Mouse (Mus musculus): Measurements from ENCODE around the gene Gpank1. TPM values are rescaled to one million over a fixed set of nuclear protein-coding genes. Genes with fewer than 3 reads are reported as not detected.

Gene Gpank1
- total and polyA plus RNA-seq, 3 experiments: 6.8 to 9.5 (median 8.5) TPM

DNA sequence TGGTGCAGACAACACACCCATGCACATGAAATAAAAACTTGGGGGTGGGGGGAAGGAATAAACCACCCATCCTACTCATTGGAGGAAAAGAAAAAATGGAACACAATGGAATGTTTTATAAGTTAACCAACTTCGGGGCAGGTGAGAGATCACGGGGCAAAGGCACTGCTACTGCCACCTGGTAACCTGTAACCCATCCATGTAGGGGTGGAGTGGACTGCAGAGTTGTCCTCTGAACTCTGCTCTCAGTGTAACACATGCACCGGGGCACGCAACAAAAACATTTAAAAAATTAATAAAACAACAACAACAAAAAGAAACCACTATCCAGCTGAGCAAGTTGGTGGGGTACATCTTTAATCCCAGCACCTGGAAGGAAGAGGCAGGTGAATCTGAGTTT, 30.9 kb downstream of the Gpank1 start:
- no peak overlapping the region for H3K27ac ChIP-seq
- 0 out of 2 replicates have a peak, but pooled peaks cover 2% of the 10 kb centered on the region for H3K36me3 ChIP-seq (ENCODE audit: control insufficient read depth, insufficient read depth, low read length)
- DNase-seq: no peak
- intact Hi-C loops (cut with DNase I): loop anchor here (1.0 kb wide), 1 partner anchor 11 kb away; no protein-coding TSS in a partner anchor
- no peaks in the 10 kb centered on the region for H3K79me2 ChIP-seq (replicated peaks; ENCODE audit: control insufficient read depth, insufficient read depth, low read length)
- no peaks in the 10 kb centered on the region for H3K27me3 ChIP-seq (ENCODE audit: control insufficient read depth, insufficient read depth, low read length)
- no peak overlapping the region for H3K9ac ChIP-seq (ENCODE audit: low read depth, low read length)
- no peak overlapping the region for H3K4me3 ChIP-seq
- 86% methylated on average over 4 of the region's 4 CpGs for WGBS
- TF ChIP-seq EP300 (IDR thresholded peaks at IDR 0.05; ENCODE audit: insufficient read depth, low read depth, low read length) (no peak), CTCF (IDR thresholded peaks at IDR 0.05) (no peak), POLR2A (IDR thresholded peaks at IDR 0.05; ENCODE audit: insufficient read depth, low read depth, low read length) (no peak)
- no peaks in the 10 kb centered on the region for H3K4me1 ChIP-seq (ENCODE audit: control insufficient read depth, insufficient read depth, low read length)

DNA sequence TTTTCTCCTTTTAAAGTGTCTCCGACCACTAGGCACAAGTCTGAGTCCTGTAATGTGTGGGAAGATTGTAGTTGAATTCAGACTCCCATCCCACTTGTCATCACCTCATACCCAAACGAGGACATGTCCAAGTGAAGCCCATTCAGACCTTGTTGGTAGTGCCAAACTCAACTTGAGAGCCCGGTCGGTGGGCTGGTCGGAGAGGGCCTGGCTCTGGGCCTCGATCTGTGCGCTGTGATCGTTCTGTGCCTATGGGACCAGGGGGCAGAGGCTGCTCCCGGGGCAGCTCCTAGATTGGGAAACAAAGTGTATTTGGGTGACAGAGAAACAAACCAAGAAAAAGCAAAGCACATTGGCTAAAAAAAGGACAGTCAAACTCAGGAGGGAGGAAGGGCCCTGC, 31.8 kb downstream of the Gpank1 start:
- Histone ChIP-seq H3K79me2 (replicated peaks; ENCODE audit: control insufficient read depth, insufficient read depth, low read length) (no peaks in the 10 kb centered on the region), H3K27ac (no peak overlapping the region), H3K4me1 (ENCODE audit: control insufficient read depth, insufficient read depth, low read length) (no peaks in the 10 kb centered on the region), H3K36me3 (ENCODE audit: control insufficient read depth, insufficient read depth, low read length) (0 out of 2 replicates have a peak, but pooled peaks cover 2% of the 10 kb centered on the region), H3K9ac (ENCODE audit: low read depth, low read length) (no peak overlapping the region), H3K27me3 (ENCODE audit: control insufficient read depth, insufficient read depth, low read length) (no peaks in the 10 kb centered on the region), H3K4me3 (no peak overlapping the region)
- intact Hi-C loops (cut with DNase I): no loop called here
- no peak for DNase-seq
- WGBS: 66% methylated on average over 9 of the region's 9 CpGs
- TF ChIP-seq CTCF (IDR thresholded peaks at IDR 0.05) (no peak), POLR2A (IDR thresholded peaks at IDR 0.05; ENCODE audit: insufficient read depth, low read depth, low read length) (no peak), EP300 (IDR thresholded peaks at IDR 0.05; ENCODE audit: insufficient read depth, low read depth, low read length) (no peak)

DNA sequence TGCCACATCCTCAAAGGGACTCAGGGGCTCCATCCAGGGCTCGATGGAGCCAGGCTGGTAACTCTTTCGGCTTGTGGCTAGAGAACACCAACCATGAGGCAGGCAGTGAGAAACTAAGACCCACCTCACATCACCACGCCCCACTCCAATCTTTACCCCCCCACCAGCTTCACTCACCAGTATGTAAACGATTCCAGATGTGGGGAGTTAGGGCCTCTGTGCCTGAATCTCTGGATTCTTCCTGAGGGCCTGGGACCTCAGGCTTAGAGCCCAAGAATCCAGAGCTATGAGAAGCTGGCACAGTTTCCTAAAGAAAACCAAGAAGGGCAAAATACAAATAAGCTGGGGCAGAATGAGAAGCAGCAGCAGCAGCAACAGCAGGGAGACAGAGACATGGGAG, 32.7 kb downstream of the Gpank1 start:
- Histone ChIP-seq H3K9ac (ENCODE audit: low read depth, low read length) (no peak overlapping the region), H3K79me2 (replicated peaks; ENCODE audit: control insufficient read depth, insufficient read depth, low read length) (no peaks in the 10 kb centered on the region), H3K4me1 (ENCODE audit: control insufficient read depth, insufficient read depth, low read length) (no peaks in the 10 kb centered on the region), H3K27me3 (ENCODE audit: control insufficient read depth, insufficient read depth, low read length) (no peaks in the 10 kb centered on the region), H3K4me3 (no peak overlapping the region), H3K27ac (no peak overlapping the region), H3K36me3 (ENCODE audit: control insufficient read depth, insufficient read depth, low read length) (no peaks in the 10 kb centered on the region)
- no peak for DNase-seq
- WGBS: 82% methylated on average over 4 of the region's 4 CpGs
- TF ChIP-seq POLR2A (IDR thresholded peaks at IDR 0.05; ENCODE audit: insufficient read depth, low read depth, low read length) (no peak), EP300 (IDR thresholded peaks at IDR 0.05; ENCODE audit: insufficient read depth, low read depth, low read length) (no peak), CTCF (IDR thresholded peaks at IDR 0.05) (no peak)
- intact Hi-C loops (cut with DNase I): no loop called here

DNA sequence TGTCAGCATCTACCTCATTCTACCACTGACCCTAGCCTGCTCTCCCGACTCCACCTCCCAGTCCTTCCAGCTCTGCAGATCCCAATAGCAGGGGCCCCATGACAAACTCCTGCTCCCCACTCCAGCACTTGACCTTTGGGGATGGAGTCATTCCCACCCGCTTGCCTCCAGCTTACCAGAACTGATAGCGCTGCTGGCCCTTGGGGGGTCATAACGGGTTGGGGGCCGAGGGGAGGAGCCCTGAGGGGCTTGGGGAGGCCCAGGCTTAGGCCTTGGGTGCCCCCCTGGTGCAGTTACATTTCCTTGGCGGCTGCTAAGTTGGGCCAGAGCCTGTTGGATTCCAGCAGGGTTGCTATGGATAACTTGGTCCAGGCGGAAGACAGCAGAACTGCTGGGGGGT, 33.4 kb downstream of the Gpank1 start:
- WGBS: 73% methylated on average over 7 of the region's 7 CpGs
- no peak overlapping the region for H3K9ac ChIP-seq (ENCODE audit: low read depth, low read length)
- intact Hi-C loops (cut with DNase I): no loop called here

DNA sequence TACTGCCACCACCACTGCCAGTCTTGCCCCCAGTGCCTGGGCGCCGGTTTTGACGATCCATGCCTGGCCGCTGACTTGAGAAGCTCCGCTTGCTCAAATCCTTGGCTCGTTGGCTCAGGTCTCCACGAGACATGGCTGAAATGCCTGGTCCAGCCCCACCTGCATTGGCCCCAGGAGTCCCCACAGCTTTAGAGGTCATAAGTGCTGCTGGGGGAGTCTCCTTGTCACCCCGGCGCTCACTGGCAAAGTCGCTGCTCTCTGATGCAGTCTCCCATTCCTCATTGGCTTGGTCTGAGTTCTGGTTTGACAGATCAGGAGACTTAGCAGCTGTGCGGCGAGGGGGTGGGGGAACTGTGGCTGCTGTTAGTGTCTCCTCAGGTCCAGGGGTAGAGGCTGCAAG, 34.2 kb downstream of the Gpank1 start:
- no peaks in the 10 kb centered on the region for H3K4me1 ChIP-seq (ENCODE audit: control insufficient read depth, insufficient read depth, low read length)
- no peaks in the 10 kb centered on the region for H3K36me3 ChIP-seq (ENCODE audit: control insufficient read depth, insufficient read depth, low read length)
- WGBS: 79% methylated on average over 12 of the region's 12 CpGs
- no peaks in the 10 kb centered on the region for H3K27me3 ChIP-seq (ENCODE audit: control insufficient read depth, insufficient read depth, low read length)
- no peak overlapping the region for H3K9ac ChIP-seq (ENCODE audit: low read depth, low read length)
- H3K4me3 ChIP-seq: no peak overlapping the region
- H3K79me2 ChIP-seq (replicated peaks; ENCODE audit: control insufficient read depth, insufficient read depth, low read length): no peaks in the 10 kb centered on the region
- no peak for TF ChIP-seq CTCF (IDR thresholded peaks at IDR 0.05)
- no peak for TF ChIP-seq EP300 (IDR thresholded peaks at IDR 0.05; ENCODE audit: insufficient read depth, low read depth, low read length)
- DNase-seq: no peak
- H3K27ac ChIP-seq: no peak overlapping the region
- intact Hi-C loops (cut with DNase I): no loop called here

More for the DNA sequence above, 33.4 kb downstream of the Gpank1 start:
- Histone ChIP-seq H3K79me2 (replicated peaks; ENCODE audit: control insufficient read depth, insufficient read depth, low read length) (no peaks in the 10 kb centered on the region), H3K4me3 (no peak overlapping the region), H3K36me3 (ENCODE audit: control insufficient read depth, insufficient read depth, low read length) (no peaks in the 10 kb centered on the region), H3K27ac (no peak overlapping the region), H3K4me1 (ENCODE audit: control insufficient read depth, insufficient read depth, low read length) (no peaks in the 10 kb centered on the region), H3K27me3 (ENCODE audit: control insufficient read depth, insufficient read depth, low read length) (no peaks in the 10 kb centered on the region)
- TF ChIP-seq POLR2A (IDR thresholded peaks at IDR 0.05; ENCODE audit: insufficient read depth, low read depth, low read length) (no peak), EP300 (IDR thresholded peaks at IDR 0.05; ENCODE audit: insufficient read depth, low read depth, low read length) (no peak), CTCF (IDR thresholded peaks at IDR 0.05) (no peak)
- no peak for DNase-seq

DNA sequence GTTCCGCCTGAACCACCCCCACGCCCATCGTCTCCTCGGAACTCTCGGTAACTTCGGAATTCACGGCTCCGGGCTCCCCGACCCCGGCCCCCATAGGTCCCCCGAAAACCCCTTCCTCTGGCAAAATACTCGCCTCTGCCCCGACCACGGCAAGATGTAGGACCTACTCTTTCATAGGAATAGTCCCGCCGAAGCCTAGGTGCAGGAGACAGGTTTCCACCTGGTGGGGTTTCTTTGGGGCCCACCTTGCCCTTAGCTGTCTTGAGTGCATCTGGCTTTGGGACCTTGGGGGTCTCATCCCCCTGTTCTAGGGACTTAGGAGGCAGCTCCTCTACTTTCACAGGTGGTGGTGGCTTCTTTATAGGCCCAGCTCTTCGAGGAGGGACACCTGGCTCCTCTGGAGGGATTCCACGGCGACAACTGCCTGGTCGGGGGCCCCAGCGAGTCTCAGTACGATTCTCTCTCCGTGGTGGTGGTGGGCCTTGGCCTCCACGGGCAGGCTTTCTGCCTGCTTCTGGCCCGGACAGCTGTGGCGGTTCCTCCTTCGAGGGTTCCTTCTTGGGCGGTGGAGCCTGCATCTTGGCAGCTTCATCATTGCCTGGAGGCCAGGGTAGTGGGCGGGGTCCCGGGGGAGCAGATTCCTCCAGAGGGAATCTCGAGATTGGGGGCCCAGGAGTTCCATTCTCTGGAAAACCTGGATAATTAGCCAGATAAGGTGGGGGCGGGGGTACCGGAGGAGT, 35.4 kb downstream of the Gpank1 start:
- H3K27me3 ChIP-seq (ENCODE audit: control insufficient read depth, insufficient read depth, low read length): no peaks in the 10 kb centered on the region
- DNase-seq: no peak
- H3K4me3 ChIP-seq: no peak overlapping the region
- H3K27ac ChIP-seq: no peak overlapping the region
- intact Hi-C loops (cut with DNase I): no loop called here
- WGBS: 80% methylated on average over 33 of the region's 33 CpGs
- H3K79me2 ChIP-seq (replicated peaks; ENCODE audit: control insufficient read depth, insufficient read depth, low read length): peaks cover 6% of the 10 kb centered on the region; the same call in 1 of the 2 replicates
- no peak overlapping the region for H3K9ac ChIP-seq (ENCODE audit: low read depth, low read length)
- no peaks in the 10 kb centered on the region; the same call in 1 of the 2 replicates for H3K36me3 ChIP-seq (ENCODE audit: control insufficient read depth, insufficient read depth, low read length)
- TF ChIP-seq EP300 (IDR thresholded peaks at IDR 0.05; ENCODE audit: insufficient read depth, low read depth, low read length): no peak
- TF ChIP-seq POLR2A (IDR thresholded peaks at IDR 0.05; ENCODE audit: insufficient read depth, low read depth, low read length): no peak
- peaks cover 2% of the 10 kb centered on the region for H3K4me1 ChIP-seq (ENCODE audit: control insufficient read depth, insufficient read depth, low read length)

All from heart, adult 2 months (tissue).